Mouse (Mus musculus): ENCODE measurements around the gene Lsm2.
"Not testable (repeated sequence)": the region's sequence is repeated elsewhere in the genome, so short reads cannot be mapped to it uniquely, and the experiment has no call there.

The Lsm2 gene

DNA sequence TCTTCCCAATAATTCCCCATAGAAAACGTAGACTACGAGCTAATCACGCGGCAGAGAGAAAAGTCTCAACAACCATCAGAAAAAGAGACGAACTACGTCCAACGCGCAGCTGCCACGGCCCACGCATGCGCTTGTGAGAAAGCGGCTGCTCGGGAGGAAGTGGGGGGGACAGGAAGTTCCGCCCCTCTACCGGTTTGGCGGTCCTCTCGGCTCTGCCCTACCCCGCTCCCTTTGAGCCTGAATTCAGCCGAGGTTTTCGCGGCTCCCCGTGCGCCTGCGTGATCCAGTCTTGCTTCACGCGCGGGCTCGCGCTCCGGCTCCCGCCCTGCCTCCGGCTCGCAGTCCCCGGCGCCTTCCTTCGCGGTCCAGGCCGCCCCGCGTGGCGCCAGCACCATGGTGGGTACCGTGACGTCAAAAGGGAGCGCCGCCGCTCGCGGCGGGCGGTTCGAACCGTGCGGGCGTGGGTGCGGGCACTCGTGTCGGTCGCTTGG, at the start of gene Lsm2:
TSS of gene Lsm2 (plus strand) at position 173 of the 491 bp plus-strand sequence.
- DNase-seq (ENCODE audit: low spot score in 2 of 2): peak; percentile 88 to 94

DNA sequence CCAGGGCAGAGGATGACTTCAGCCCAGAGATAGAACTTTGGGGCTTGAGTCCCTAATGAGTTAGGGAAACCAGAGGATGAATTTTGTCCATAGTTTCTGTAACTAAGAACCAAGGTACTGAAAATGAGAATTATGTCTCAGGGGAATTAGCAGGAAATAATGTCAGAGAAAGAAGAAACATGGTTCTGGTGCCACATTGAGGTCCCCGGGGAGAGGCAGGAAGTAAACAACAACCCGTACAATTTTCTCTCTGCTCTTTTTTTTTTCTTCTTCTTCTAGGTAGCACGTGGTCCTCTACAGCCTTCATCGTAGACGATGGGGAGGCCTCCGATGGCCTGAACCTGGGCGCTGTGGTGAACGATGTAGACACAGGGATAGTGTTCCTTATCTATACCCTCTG, 49.4 kb upstream of the Lsm2 start:
- no peak for DNase-seq (ENCODE audit: low spot score in 2 of 2)

GRCm38 (mm10) chr17:34934031-34934430, 47.6 kb upstream of the Lsm2 start:
- no peak for DNase-seq (ENCODE audit: low spot score in 2 of 2)

GRCm38 (mm10) chr17:34934830-34935229, 46.8 kb upstream of the Lsm2 start:
- no peak for DNase-seq (ENCODE audit: low spot score in 2 of 2)

DNA sequence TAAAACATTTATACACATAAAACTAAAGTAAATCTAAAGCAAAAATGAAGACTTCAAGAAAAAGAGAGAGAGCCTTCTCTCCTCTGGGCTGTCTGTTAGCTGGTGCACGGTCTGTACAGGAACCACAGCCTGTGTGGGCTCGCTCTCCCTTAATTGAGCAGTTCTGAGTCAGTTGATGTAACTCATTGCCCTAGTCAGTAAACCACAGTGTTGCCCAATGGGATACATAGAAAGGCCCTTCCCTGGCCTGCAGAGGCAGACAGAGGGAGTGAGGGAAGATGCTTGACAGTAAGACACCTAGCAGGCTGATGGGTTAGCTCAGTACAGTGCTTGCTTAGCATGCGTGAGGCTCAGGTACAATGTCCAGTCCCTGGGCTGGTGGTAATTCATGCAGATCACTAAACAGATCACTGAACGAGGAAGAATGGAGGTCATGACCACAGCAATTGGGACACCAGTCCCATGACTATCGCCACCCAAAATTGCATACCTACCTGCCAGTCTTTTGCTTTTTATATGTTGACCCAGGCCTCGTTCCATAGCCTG, 43.6 kb upstream of the Lsm2 start:
- DNase-seq (ENCODE audit: low spot score in 2 of 2): no peak

- no peak for DNase-seq (ENCODE audit: low spot score in 2 of 2)
Observed at GRCm38 (mm10) chr17:34941344-34942041, 40.2 kb upstream of the Lsm2 start.

DNA sequence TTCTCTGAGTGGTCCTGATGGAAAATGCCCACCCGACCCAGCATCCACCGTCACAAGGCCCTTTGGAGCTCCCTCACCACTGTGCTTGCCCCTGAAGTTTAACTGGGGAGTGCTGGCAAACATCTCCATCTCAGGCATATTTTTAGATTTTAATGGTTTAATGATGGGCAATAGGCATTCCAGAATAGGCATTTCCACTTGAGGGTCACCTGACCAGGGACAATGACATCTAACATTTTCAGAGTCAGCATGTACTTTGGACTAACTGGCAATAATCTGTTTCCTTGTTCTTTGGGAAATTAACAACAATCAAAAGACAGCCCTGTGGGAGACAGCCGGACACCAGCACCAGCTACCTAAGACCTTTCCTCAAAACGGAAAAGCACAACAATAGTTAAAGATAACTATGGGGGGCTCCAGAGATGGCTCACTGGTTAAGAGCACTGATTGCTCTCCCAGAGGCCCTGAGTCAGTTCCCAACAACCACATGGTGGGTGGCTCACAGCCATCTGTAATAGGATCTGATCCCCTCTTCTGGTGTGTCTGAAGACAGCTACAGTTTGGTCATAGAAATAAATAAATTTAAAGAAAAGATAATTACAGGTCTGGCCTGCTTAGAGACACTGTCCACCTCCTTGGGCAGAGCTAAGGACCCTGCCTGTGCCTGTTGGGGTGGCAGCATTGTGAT, 38.4 kb upstream of the Lsm2 start:
- no peak for DNase-seq (ENCODE audit: low spot score in 2 of 2)

DNA sequence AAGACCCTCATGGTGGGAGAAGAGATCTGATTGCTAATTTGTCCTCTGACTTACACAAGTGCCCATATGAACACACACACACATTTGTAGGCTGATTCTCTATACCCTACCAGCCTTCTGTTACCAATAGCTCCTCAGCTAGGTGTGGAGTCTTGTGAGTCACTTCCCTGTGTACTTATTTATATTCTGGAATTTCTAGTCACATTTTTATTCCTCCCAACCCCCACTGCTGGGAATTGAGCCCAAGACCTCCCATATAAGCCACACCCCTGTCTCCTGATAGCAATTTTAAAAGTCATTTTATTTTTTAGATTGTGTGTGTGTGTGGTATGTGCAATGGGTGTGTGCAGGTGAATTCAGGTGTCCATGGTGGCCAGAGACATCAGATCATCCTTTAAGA, 37.3 kb upstream of the Lsm2 start:
- no peak for DNase-seq (ENCODE audit: low spot score in 2 of 2)

GRCm38 (mm10) chr17:34946486-34947140, 35.0 kb upstream of the Lsm2 start:
- no peak for DNase-seq (ENCODE audit: low spot score in 2 of 2)

DNA sequence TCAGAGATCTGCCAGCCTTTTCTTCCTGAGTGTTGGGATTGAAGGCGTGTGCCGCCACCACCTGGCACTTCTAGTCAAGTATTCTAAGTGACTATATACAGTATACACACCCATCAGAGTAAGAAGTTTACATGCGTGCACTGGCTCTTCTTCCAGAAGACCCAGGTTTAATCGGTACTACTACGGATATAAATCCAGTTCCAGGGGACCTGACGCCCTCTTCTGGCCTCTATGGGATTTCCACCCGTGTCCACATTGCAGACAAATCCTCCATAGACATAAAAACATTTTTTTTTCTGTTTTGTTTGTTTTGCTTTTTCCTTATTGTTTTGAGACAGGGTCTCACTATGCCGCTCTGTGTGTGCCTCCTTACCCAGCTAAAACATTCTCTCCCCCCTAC, 34.1 kb upstream of the Lsm2 start:
- no peak for DNase-seq (ENCODE audit: low spot score in 2 of 2)

DNA sequence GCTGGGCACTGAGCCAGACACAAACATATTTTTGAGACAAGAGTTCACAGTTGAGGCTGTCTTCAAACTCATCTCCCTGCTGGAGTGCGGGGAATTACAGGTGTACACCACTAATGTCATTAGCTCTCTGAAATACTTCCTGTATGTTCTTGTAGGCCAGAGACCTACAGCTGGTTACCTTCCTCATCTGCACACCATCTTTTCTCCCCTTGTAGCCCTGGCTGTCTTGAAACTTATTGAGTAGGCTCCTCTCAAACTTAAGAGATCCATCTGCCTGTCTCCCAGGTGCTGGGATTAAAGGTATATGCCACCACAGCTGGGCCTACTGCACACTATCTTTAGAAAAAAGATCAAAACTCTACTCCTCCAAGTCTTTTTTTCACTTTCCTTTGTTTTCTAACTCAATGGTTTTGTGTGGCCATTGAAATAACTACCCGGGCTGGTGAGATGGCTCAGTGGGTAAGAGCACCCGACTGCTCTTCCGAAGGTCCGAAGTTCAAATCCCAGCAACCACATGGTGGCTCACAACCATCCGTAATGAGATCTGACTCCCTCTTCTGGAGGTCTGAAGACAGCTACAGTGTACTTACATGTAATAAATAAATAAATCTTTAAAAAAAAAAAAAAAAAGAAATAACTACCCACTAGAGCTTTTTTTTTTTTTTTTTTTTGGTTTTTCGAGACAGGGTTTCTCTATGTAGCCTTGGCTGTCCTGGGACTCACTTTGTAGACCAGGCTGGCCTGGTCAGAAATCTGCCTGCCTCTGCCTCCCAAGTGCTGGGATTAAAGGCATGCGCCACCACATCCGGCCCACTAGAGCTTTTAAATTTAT, 32.7 kb upstream of the Lsm2 start:
- not testable (repeated sequence) for DNase-seq (ENCODE audit: low spot score in 2 of 2)

DNA sequence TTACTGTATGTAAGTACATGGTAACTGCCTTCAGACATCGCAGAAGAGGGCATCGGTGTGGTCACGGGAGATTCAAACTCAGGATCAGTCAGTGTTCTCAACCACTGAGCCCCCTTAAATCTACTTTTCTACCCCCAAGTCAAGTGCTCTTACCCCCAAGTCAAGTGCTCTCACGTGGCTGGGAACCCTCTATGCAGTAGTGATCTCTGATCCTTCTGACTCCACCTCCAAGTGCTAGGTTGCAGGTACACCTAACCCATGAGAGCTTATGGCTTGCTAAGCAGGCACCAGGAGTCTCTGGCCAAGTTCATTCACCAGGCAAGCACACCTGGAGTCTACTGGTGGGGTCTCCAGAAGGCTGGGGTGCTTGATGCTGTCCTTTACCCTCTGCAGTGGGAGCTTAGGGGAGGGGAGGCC, 32.1 kb upstream of the Lsm2 start:
- no peak for DNase-seq (ENCODE audit: low spot score in 2 of 2)

GRCm38 (mm10) chr17:34950514-34951455, 30.9 kb upstream of the Lsm2 start:
- DNase-seq (ENCODE audit: low spot score in 2 of 2): no peak

DNA sequence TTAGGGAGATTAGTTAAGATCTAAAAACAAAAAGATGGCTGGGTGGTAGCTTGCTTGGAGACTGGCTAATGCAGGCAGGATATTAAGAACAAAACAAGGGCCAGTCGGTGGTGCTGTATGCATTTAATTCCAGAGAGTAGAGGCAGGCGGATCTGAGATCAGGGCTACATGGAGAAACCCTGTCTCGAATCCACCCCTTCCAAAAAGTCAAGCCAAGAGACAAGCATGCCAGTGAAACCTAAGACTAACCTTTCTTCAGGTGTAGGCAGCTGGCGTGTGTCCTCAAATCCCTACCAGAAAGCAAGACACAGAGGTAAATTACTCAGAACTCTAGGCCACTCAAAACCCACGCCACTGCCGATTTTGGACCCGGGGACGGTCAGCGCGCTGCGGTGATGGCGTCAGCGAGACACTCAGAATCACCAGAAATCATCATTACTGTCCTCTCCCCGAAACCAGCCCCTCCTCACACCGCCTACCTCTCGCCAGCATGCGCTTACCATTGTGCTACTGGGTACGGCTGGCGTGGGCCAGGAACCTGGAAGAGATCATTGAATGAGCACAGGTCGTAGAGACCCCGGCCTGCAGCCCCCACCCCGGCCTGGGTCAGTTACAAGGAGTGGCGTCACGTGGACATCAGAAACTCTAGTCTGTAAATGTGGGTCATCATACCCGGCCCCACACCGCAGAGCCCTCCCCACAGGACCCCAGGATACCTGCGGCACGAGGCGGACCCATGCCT, 29.9 kb upstream of the Lsm2 start:
- DNase-seq (ENCODE audit: low spot score in 2 of 2): no peak

DNA sequence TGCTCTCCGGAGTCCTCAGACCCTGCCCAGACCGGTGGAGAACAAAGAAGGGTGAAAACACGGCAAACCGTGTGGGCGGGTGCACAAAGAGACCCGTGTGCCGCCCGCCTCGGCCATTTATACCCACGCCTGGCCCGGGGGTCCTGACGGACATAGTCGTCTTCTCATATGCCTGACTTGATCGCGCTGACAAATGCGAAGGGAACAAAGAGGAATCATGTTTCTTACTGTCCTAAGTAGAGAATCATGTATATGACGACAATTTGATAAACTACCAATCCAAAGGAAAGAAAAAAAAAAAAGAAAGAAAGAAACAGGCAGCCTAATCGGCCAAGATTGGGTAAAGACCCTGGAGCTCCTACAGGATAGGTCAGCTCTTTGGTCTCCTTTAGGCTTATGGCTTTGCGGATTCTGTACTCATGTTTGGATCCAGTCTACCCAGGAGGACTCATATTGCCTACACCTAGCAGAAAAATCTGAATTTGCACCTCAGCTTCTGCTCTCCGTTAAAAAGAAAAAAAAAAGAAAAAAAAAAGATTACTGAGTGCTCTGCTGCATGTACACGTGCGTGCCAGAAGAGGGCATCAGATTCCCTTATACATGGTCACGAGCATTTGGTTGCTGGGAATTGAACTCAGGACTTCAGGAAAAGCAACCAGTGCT, 29.2 kb upstream of the Lsm2 start:
- DNase-seq (ENCODE audit: low spot score in 2 of 2): peak; percentile 64 to 69

- DNase-seq (ENCODE audit: low spot score in 2 of 2): no peak
Observed at GRCm38 (mm10) chr17:34953258-34953657, 28.4 kb upstream of the Lsm2 start.

DNA sequence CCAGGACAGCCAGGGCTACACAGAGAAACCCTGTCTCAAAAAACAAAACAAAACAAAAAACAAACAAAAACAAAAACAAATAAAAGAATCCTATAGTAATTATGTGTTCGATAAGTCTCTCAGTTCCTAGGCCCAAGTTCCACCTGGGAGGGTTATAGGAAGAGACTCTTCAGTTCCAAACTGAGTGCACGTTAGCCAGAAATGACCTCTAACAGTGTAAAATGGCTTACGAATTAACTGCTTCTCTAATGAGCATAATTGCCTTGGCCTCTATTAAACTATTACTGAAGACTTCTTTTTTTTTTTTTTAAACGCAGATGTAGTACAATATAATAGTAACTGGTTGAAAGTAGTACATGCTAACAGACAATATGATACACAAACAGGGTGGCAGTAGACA, 27.8 kb upstream of the Lsm2 start:
- no peak for DNase-seq (ENCODE audit: low spot score in 2 of 2)

DNA sequence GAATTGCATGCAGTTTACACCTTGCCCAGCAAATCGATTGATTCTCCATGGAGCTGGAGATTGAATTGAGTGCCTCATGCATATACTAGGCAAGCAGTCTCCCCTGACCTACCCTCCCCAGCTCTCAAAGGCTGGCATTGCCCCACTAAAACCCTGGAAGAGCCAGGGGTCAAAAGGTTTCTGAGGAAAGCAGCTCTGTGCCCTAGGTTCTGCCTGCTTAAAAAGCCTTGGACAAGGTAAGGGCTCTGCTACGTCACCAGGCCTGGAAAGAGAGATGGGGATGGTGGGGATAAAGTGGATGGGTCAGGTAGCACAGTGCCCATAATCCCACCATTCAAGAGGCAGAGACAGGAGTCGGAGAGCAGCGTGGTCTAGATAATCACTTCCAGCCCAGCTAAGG, 26.8 kb upstream of the Lsm2 start:
- DNase-seq (ENCODE audit: low spot score in 2 of 2): no peak

GRCm38 (mm10) chr17:34955884-34956283, 25.8 kb upstream of the Lsm2 start:
- DNase-seq (ENCODE audit: low spot score in 2 of 2): no peak

Measured in urinary bladder, adult 18-20 months (tissue).